Mouse (Mus musculus) spleen, postnatal 14 days (tissue): ENCODE measurements around the gene Cemip2.

Source experiments
- DNase-seq, 2 experiments: peaks; one replicate each; pipeline ENCODE4 v3.0.0; 2021 to 2022; ENCODE audit warnings: low spot score in 2 of 2

The Cemip2 gene

DNA sequence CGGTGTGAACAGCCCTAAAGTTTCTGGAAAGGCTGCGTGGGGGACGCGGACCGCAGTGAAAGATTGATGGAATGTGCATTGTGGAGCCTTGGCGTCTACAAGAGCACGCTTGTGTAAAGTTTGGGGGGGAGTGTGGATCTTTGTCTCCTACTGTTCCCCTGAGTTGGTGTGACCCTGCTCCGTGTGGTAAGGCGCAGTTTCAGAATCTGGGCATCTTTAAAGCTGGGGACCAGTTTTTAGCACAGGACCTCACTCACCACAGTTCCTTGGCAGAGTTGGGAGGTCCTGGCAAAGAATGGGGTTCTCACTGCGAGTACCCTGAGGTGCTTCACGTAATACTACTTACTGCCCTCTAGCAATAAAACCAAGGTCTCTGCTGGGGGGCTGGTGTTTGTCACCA, 964 bp downstream of the Cemip2 start:
- no peak for DNase-seq

GRCm38 (mm10) chr19:21780663-21781062, 2.5 kb downstream of the Cemip2 start:
- no peak for DNase-seq

GRCm38 (mm10) chr19:21781066-21781786, 3.1 kb downstream of the Cemip2 start:
- no peak for DNase-seq

DNA sequence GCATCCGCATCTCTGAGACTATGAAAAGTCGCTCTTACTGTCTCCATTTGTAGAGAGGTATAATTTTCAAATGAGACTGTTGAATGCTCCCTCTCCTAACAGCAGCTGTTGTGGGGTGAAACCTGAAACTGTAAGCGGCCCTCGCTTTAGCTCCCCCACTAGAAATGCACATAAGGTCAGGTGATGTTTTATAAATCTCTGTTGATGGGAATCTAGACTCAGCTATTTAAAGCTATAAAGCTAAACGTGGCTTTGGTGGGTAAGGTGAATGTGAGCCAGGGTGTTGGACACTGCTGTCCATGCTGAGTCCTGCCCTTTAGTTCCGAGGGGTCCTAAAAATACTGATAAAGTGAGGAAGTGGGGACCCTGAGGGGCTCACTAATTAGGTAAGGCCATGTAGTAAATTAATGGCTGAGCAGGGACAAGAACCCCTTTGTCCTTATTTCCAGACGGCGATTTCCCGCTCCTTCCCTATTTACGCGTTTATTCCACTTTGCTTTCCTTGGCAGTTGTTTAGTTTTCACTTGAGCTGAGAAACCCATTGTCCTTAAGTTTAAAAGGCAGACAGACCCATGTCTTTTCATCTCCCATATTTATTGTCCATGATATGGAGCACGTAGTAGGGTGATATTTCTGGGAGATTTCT, 3.8 kb downstream of the Cemip2 start:
- no peak for DNase-seq

GRCm38 (mm10) chr19:21783717-21784116, 5.6 kb downstream of the Cemip2 start:
- DNase-seq, result no peak

GRCm38 (mm10) chr19:21784331-21785131, 6.4 kb downstream of the Cemip2 start:
- DNase-seq, result no peak

DNA sequence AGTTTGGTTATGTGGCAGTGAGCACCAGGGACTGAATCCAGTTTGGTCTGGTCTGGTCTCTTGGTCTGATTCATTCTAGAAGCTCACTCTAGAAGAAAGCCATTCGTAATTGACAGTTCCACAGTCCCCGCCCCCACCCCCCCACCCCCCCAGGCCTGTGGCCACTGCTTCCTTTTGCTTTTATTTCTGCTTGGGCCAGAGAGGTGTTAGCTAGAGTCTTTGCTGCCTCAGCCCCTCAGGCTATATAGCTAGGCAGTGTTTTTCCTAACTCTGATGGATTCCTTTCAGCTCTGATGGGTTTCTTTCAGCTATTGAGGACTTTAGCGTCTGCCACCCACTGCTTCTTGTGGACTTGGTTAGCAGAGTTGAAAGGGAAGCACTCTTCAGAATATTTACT, 7.0 kb downstream of the Cemip2 start:
- no peak for DNase-seq

DNA sequence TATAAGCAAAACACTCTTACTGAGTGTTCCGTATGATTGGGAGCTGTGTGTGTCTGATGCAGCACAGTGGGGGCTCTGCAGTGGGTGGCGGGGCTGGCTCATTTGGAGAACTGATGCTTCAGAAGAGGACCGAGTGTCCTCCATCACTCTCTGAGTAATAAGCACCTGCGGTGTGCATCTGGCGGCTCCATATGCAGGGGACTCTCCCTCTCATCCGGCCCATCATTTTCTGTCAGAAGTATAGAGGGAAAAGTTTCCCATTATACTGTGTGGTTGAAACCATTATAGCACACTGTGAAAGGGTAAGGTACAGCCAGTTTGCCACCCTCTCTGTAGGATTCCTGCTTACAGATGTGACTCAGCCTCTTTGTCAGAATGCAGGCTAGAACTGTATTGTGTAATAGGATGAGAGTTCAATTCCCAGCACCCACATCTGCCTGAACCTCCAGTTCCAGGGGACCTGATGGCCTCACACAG, 8.9 kb downstream of the Cemip2 start:
- no peak for DNase-seq

GRCm38 (mm10) chr19:21788999-21789398, 10.9 kb downstream of the Cemip2 start:
- DNase-seq, result no peak

DNA sequence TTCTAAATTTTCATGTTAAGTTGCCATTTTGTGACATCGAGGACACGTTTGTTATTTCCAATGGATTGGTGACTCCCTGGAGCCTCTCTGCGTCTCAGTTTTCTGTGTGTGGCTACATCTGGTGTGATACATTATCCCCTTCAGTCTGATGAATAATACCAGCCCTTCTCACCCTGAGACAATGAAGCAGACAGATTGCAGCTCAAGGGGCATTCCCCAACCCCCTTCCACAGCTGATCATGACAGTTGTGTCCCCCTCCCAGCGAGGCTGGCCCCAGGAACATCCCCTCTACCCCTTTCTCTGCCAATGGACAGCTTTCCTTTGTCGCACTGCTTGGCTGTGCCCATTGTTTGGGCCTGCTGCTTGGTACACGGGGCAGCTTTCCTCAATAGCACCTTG, 11.5 kb downstream of the Cemip2 start:
- DNase-seq, result no peak

GRCm38 (mm10) chr19:21791386-21791785, 13.2 kb downstream of the Cemip2 start:
- DNase-seq, result no peak

DNA sequence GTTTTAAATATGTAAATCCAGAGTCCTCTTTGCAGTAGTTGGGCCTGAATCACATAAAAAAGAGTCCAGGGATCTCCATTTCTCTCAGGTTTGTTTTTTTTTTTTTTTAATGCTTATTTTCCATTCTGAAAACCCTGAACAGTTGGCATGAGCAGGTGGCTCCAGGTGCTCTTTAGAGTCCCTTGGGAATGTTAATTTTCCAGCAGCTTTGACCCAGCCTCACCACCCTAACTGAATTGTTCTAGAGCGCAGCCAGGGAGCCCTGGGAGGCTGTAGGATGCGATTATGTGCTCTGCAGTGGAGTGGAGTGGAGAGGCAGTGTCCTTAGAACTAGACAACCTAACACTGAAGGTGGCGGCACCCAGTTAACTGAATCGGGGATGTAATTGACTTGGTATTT, 13.7 kb downstream of the Cemip2 start:
- DNase-seq, result no peak

GRCm38 (mm10) chr19:21792587-21793175, 14.5 kb downstream of the Cemip2 start:
- no peak for DNase-seq

DNA sequence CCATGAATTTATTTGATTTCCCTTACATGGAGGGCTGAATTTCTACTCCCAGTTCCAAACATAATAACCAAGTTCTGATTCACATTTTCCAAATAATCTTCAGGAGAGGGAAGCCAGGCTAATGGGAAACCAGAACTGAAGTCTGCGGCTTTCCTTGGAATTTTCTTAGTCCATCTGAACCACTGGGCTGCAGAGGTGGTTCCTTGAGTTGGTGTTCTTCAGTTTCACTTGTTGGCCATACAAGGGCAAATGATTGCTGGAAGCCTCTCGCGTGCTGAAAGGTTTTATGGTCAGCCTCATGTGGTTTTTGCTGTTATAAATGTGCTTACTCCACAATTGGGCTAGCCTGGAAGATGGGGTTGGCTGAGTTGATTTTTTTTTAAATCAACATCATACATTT, 16.4 kb downstream of the Cemip2 start:
- DNase-seq, result no peak

DNA sequence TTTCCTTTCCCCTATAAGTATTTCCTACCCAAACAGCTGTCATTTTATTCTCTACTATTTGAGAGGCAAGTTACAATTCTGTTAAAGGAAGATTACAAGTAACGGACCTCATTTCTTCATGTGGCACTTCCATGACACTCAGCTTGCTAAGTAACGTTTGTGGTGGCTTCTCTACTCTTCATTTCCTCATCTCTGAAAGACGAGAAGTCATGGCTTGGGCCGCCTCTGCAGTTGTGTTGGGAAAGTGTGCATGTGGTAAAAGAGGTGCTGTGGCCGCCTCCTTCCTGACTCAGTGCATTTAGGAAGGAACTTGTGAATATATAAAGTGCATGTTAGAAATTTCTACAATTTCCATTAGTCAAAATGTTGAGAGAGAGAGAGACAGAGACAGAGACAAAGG, 18.2 kb downstream of the Cemip2 start:
- DNase-seq, result no peak

DNA sequence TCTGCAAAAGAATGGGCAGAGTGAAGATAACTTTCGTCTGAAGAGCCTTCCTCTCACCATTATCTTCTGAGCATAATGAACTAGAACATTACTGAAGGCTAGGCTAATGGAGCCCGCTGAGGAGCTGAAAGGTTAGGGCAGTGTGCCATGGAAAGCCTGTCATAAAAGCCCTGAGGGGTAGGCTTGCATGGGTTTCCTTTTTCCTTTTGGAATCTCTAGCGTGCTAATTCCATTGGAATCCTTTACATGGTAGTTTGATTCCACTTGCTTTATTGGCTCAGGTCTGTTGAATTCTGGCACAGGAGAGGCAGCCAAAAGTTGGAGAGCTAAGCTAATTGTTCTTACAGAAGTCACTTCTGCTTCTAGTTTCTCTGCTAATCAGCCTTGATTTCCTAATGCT, 20.6 kb downstream of the Cemip2 start:
- no peak for DNase-seq

GRCm38 (mm10) chr19:21799410-21800373, 21.6 kb downstream of the Cemip2 start:
- no peak for DNase-seq

DNA sequence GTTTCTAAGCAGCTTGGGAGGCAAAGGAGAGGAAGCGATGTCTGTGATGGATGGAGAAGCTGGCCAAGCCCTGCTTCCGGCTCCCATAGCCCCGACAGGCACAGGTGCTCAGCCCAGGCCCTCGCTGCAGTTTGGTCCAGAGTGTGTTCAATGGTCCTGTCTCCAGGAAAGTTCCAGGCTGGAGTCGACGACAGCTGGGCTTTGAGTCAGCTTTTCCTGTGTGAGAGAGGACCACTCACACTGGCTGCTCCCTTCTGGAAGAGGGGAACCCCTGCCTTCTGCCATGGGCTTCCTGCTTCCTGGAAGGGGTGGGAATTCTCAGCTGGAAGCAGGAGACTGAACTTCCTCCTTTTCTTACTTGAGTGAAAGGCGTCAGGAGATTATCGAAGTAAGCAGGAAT, 26.3 kb downstream of the Cemip2 start:
- no peak for DNase-seq

GRCm38 (mm10) chr19:21805305-21805704, 27.2 kb downstream of the Cemip2 start:
- DNase-seq, result no peak

DNA sequence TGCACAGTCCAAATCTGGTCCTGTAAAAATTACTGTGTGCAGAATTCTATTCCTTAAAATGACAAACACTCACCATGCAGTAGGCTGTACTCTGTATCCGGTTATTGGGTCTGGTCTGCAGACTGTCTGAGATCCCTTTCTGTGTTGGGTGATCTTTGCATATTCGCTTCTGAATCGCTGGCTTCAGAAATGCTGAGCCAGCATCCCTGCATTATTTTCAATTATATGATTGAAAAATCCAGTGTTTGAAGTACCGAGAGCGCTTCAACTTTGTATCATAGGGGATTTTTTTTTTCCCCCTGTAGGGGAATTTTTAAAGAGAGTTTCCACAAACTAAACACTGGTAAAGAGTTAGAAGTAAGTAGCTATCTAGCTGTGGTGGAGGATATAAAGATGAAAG, 32.0 kb downstream of the Cemip2 start:
- DNase-seq, result no peak

GRCm38 (mm10) chr19:21813560-21813959, 35.4 kb downstream of the Cemip2 start:
- DNase-seq, result no peak
